Mouse (Mus musculus) testis, adult 2 months (tissue): ENCODE data around the gene Cd101.

Experiments
- CTCF ChIP-seq: fragments of 200-500 bp; IDR thresholded peaks from 2 replicates; pipeline ENCODE4 v1.5.1; 2012; ENCODE audit warnings: low read depth, mild to moderate bottlenecking, inconsistent platforms, low read length, moderate library complexity; ENCODE audit not compliant: control insufficient read depth, insufficient read depth, insufficient replicate concordance
- POLR2A ChIP-seq: fragments of 200-500 bp; IDR thresholded peaks from 2 replicates; pipeline ENCODE4 v1.6.1; 2012; ENCODE audit warnings: low read depth, mild to moderate bottlenecking, inconsistent platforms, low read length, moderate library complexity; ENCODE audit not compliant: control insufficient read depth

- TF ChIP-seq CTCF = no peak
- no peak for TF ChIP-seq POLR2A
Measured at GRCm38 (mm10) chr3:101051601-101052000, 22.2 kb upstream of the Cd101 start.
